Comparison of ENCODE assay signal across 11 mouse cellular contexts in the genomic region with DNA sequence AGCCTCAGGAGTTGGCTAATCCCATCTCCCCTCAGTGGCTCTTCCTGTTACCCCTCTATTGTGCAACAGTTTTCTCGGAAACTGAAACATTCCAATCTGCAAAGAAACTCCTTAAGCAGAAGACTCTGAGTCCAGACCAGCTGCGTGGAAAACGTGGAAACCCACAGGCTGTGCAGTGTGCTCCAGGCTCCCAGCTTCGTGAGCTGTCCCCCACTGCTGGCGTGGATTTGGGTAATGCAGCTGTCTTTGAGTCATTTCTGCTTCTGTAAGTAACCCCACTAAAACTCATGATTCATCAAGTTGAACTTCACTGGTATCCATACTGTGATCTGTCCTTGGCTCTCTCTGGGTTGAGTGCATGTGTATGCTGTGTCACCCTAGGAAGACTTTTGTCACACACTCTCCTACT.
A peak's percentile ranks its signal among the peaks of the same experiment; 100 is the strongest.
DNase-seq lines count a peak whose midpoint lies in the region; ATAC-seq lines count a peak whose summit lies in the region.
"Had no signal": no experiment of that assay in that cellular context is flagged by ENCODE, and none has a peak within 500 bp of the region (broad histone marks: within the 10 kb centered on the region; RNA-seq: fewer than 3 reads in every experiment).

No protein-coding gene starts in this region.

- H3K4me1 ChIP-seq in heart, embryonic 11.5 days (ENCODE audit: control insufficient read depth, insufficient read depth, low read length), result no peaks in the 10 kb centered on the region
- no peaks in the 10 kb centered on the region for H3K4me1 ChIP-seq in forebrain, embryonic 11.5 days (replicated peaks; ENCODE audit: control insufficient read depth, insufficient read depth, low read length)
- no peaks in the 10 kb centered on the region for H3K4me1 ChIP-seq in hindbrain, embryonic 16.5 days (ENCODE audit: control insufficient read depth, insufficient read depth, low read depth, low read length)
- H3K4me1 ChIP-seq in midbrain, embryonic 14.5 days (ENCODE audit: control insufficient read depth, insufficient read depth, low read length), result no peaks in the 10 kb centered on the region

- no peak for ATAC-seq in heart, embryonic 11.5 days (replicated peaks; ENCODE audit: insufficient number of reproducible peaks, low FRiP score, low TSS enrichment)
- ATAC-seq in forebrain, embryonic 11.5 days (replicated peaks; ENCODE audit: low FRiP score), result no peak
- no peak for ATAC-seq in hindbrain, embryonic 16.5 days
- ATAC-seq in midbrain, embryonic 14.5 days (ENCODE audit: low FRiP score, low TSS enrichment), result no peak
- ATAC-seq: CD4-positive, CD25-positive, alpha-beta regulatory T cell, adult 4 months; inflammation-experienced regulatory T-cells, adult 6 months; midbrain, embryonic 16.5 days had no signal

- peak; percentile 97 for DNase-seq in heart, adult 11 months
- peak; percentile 19 for DNase-seq in c-Kit-positive CD71-negative TER-119-negative erythroid progenitor cells, embryonic 14.5 days (ENCODE audit: low read depth)
- DNase-seq in heart, postnatal 25 days (ENCODE audit: low spot score), result peak; percentile 10
- DNase-seq in forebrain, embryonic 11.5 days (ENCODE audit: low spot score), result no peak
- DNase-seq in midbrain, embryonic 14.5 days, result no peak

- H3K9ac ChIP-seq in heart, embryonic 11.5 days (ENCODE audit: low read depth, low read length), result no peak overlapping the region
- H3K9ac ChIP-seq in forebrain, embryonic 11.5 days (ENCODE audit: low read length), result no peak overlapping the region
- H3K9ac ChIP-seq in hindbrain, embryonic 16.5 days (ENCODE audit: low read depth, low read length), result no peak overlapping the region
- H3K9ac ChIP-seq in midbrain, embryonic 14.5 days (replicated peaks; ENCODE audit: low read length), result no peak overlapping the region

- intact Hi-C loops in heart, postnatal 25 days (cut with DNase I), result no loop called here

- H3K36me3 ChIP-seq in heart, embryonic 11.5 days (ENCODE audit: control insufficient read depth, insufficient read depth, low read length), result no peaks in the 10 kb centered on the region
- H3K36me3 ChIP-seq in macrophage (ENCODE audit: inconsistent target), result no peaks in the 10 kb centered on the region
- no peaks in the 10 kb centered on the region for H3K36me3 ChIP-seq in forebrain, embryonic 11.5 days (ENCODE audit: control insufficient read depth, insufficient read depth, low read length)
- no peaks in the 10 kb centered on the region for H3K36me3 ChIP-seq in hindbrain, embryonic 16.5 days (ENCODE audit: control insufficient read depth, insufficient read depth, low read length)
- no peaks in the 10 kb centered on the region for H3K36me3 ChIP-seq in midbrain, embryonic 14.5 days (ENCODE audit: control insufficient read depth, insufficient read depth, low read length)

- no peak overlapping the region for H3K4me3 ChIP-seq in heart, embryonic 11.5 days (ENCODE audit: low read depth, low read length)
- H3K4me3 ChIP-seq in macrophage (ENCODE audit: inconsistent target), result no peak overlapping the region
- no peak overlapping the region for H3K4me3 ChIP-seq in forebrain, embryonic 11.5 days (ENCODE audit: low read depth, low read length)
- no peak overlapping the region for H3K4me3 ChIP-seq in hindbrain, embryonic 16.5 days (ENCODE audit: low read length)
- H3K4me3 ChIP-seq in midbrain, embryonic 14.5 days (replicated peaks; ENCODE audit: low read depth, low read length), result no peak overlapping the region

- 79% methylated on average over 5 of the region's 5 CpGs for WGBS in heart, embryonic 11.5 days (ENCODE audit: insufficient replicate concordance)
- 19% methylated on average over 5 of the region's 5 CpGs for WGBS in macrophage (ENCODE audit: missing documents)
- WGBS in forebrain, embryonic 11.5 days, result 77% methylated on average over 5 of the region's 5 CpGs
- 81% methylated on average over 5 of the region's 5 CpGs for WGBS in hindbrain, embryonic 16.5 days
- 80% methylated on average over 5 of the region's 5 CpGs for WGBS in midbrain, embryonic 14.5 days

- no peaks in the 10 kb centered on the region for H3K27me3 ChIP-seq in heart, embryonic 11.5 days (ENCODE audit: control insufficient read depth, insufficient read depth, low read length)
- H3K27me3 ChIP-seq in forebrain, embryonic 11.5 days (ENCODE audit: control insufficient read depth, insufficient read depth, low read length), result no peaks in the 10 kb centered on the region
- H3K27me3 ChIP-seq in hindbrain, embryonic 16.5 days (replicated peaks; ENCODE audit: control insufficient read depth, insufficient read depth, low read length), result no peaks in the 10 kb centered on the region
- no peaks in the 10 kb centered on the region for H3K27me3 ChIP-seq in midbrain, embryonic 14.5 days (ENCODE audit: control insufficient read depth, insufficient read depth, low read length)

- no peak overlapping the region for H3K27ac ChIP-seq in heart, embryonic 11.5 days (ENCODE audit: low read depth, low read length)
- peak overlapping the region; percentile 38 for H3K27ac ChIP-seq in macrophage
- H3K27ac ChIP-seq in forebrain, embryonic 11.5 days (ENCODE audit: low read depth, low read length), result no peak overlapping the region
- no peak overlapping the region for H3K27ac ChIP-seq in hindbrain, embryonic 16.5 days (ENCODE audit: low read depth, low read length)
- H3K27ac ChIP-seq in midbrain, embryonic 14.5 days (replicated peaks; ENCODE audit: low read depth, low read length), result no peak overlapping the region

- H3K79me2 ChIP-seq in macrophage (ENCODE audit: inconsistent target), result no peaks in the 10 kb centered on the region

- H3K9me3 ChIP-seq in heart, embryonic 11.5 days (replicated peaks; ENCODE audit: control insufficient read depth, low read length), result no peaks in the 10 kb centered on the region
- no peaks in the 10 kb centered on the region for H3K9me3 ChIP-seq in forebrain, embryonic 11.5 days (ENCODE audit: control insufficient read depth, low read length)
- no peaks in the 10 kb centered on the region for H3K9me3 ChIP-seq in hindbrain, embryonic 16.5 days (ENCODE audit: control insufficient read depth, low read length)
- H3K9me3 ChIP-seq in midbrain, embryonic 14.5 days (ENCODE audit: control insufficient read depth, low read length), result no peaks in the 10 kb centered on the region

- no peak overlapping the region for H3K4me2 ChIP-seq in heart, embryonic 11.5 days
- no peak overlapping the region for H3K4me2 ChIP-seq in forebrain, embryonic 11.5 days (ENCODE audit: low read depth, low read length, severe bottlenecking)
- H3K4me2 ChIP-seq in hindbrain, embryonic 16.5 days (ENCODE audit: low read length), result no peak overlapping the region
- no peak overlapping the region for H3K4me2 ChIP-seq in midbrain, embryonic 14.5 days (ENCODE audit: low read length)

Comparison
In these comparisons a context has a peak if more than half of its experiments do, and no peak if none do; other contexts are left out.
1. DNase-seq: peak in heart, adult 11 months (single experiment), c-Kit-positive CD71-negative TER-119-negative erythroid progenitor cells, embryonic 14.5 days (single experiment) and heart, postnatal 25 days (single experiment); none in forebrain, embryonic 11.5 days (single experiment) and midbrain, embryonic 14.5 days (single experiment).